Mouse (Mus musculus) MEL (cell line): ENCODE measurements at regions not wholly inside any gene's neighbourhood (a gene's known extent, or its start where the extent isn't known, plus 50 kb on each side); places are given as distances from the start of the nearest gene placed in this dataset.
A peak's percentile ranks its signal among the peaks of the same experiment; 100 is the strongest.

Experiments used
- DNase-seq: peaks from one replicate; pipeline ENCODE4 v3.0.0; 2011; ENCODE audit warnings: low read depth, low spot score
- H3K27ac ChIP-seq: 2 replicates; pipeline ENCODE4 v1.5.1; 2012; ENCODE audit warnings: low read depth, mild to moderate bottlenecking, control low read depth, low read length, moderate library complexity; ENCODE audit not compliant: control insufficient read depth
- H3K27me3 ChIP-seq, 2 experiments: fragments of 150-350 bp in 1 of 2; sonication (generic) in 1 of 2; 2 replicates each; pipeline ENCODE4 v1.6.1; 2012; ENCODE audit warnings: low read length in 2 of 2, mild to moderate bottlenecking in 2 of 2, improper control_type of control experiment in 1 of 2, moderate library complexity in 1 of 2; ENCODE audit not compliant: insufficient read depth in 2 of 2, control insufficient read depth in 1 of 2
- H3K36me3 ChIP-seq, 2 experiments: 2 replicates each; pipeline ENCODE4 v1.6.1; 2012 to 2014; ENCODE audit warnings: low read length in 2 of 2, improper control_type of control experiment in 1 of 2, inconsistent platforms in 1 of 2, mild to moderate bottlenecking in 1 of 2; ENCODE audit not compliant: insufficient read depth in 2 of 2, control insufficient read depth in 1 of 2
- H3K4me1 ChIP-seq, 2 experiments: fragments of 150-350 bp in 1 of 2; sonication (generic) in 1 of 2; 2 replicates each; pipeline ENCODE4 v1.6.1; 2012; ENCODE audit warnings: low read length in 2 of 2, improper control_type of control experiment in 1 of 2, mild to moderate bottlenecking in 1 of 2; ENCODE audit not compliant: insufficient read depth in 2 of 2, control insufficient read depth in 1 of 2
- H3K4me3 ChIP-seq, 2 experiments: fragments of 150-350 bp in 1 of 2; sonication (generic) in 1 of 2; 2 replicates each; pipeline ENCODE4 v1.5.1; 2012; ENCODE audit warnings: low read depth in 2 of 2, low read length in 2 of 2, mild to moderate bottlenecking in 2 of 2, moderate library complexity in 2 of 2, control low read depth in 1 of 2, improper control_type of control experiment in 1 of 2; ENCODE audit not compliant: control insufficient read depth in 1 of 2, insufficient read depth in 1 of 2
- H3K79me2 ChIP-seq: 2 replicates; pipeline ENCODE4 v1.6.1; 2012; ENCODE audit warnings: mild to moderate bottlenecking, low read length, moderate library complexity; ENCODE audit not compliant: control insufficient read depth, poor library complexity, insufficient read depth
- H3K9ac ChIP-seq: 2 replicates; pipeline ENCODE4 v1.6.1; 2012; ENCODE audit warnings: low read depth, mild to moderate bottlenecking, control low read depth, low read length, moderate library complexity; ENCODE audit not compliant: control insufficient read depth, poor library complexity, severe bottlenecking
- H3K9me3 ChIP-seq: fragments of 150-350 bp; sonication (generic); replicated peaks from 2 replicates; pipeline ENCODE4 v1.6.1; 2012; ENCODE audit warnings: mild to moderate bottlenecking, low read length, improper control_type of control experiment, moderate library complexity; ENCODE audit not compliant: insufficient read depth
- BHLHE40 ChIP-seq: IDR thresholded peaks from 2 replicates; pipeline ENCODE4 v1.6.1; 2012; ENCODE audit warnings: low read depth, mild to moderate bottlenecking, inconsistent platforms, low read length, improper control_type of control experiment, borderline replicate concordance
- E2F4 ChIP-seq: IDR thresholded peaks from 2 replicates; pipeline ENCODE4 v1.6.1; 2011; ENCODE audit warnings: low read depth, low read length, improper control_type of control experiment, borderline replicate concordance
- ELF1 ChIP-seq: IDR thresholded peaks from 2 replicates; pipeline ENCODE4 v1.6.1; 2014; ENCODE audit warnings: low read depth, mild to moderate bottlenecking, inconsistent platforms, low read length, improper control_type of control experiment, moderate library complexity
- ETS1 ChIP-seq: IDR thresholded peaks from 2 replicates; pipeline ENCODE4 v1.6.1; 2012; ENCODE audit warnings: low read depth, mild to moderate bottlenecking, inconsistent platforms, low read length, improper control_type of control experiment, moderate library complexity
- HCFC1 ChIP-seq: IDR thresholded peaks from 2 replicates; pipeline ENCODE4 v1.6.1; 2012; ENCODE audit warnings: low read depth, mild to moderate bottlenecking, inconsistent platforms, low read length, improper control_type of control experiment, moderate library complexity
- JUND ChIP-seq: IDR thresholded peaks from 2 replicates; pipeline ENCODE4 v1.6.1; 2011; ENCODE audit warnings: low read depth, mild to moderate bottlenecking, improper control_type of control experiment, low read length
- KAT2A ChIP-seq: conservative IDR thresholded peaks from 2 replicates; pipeline ENCODE4 v1.6.1; 2012; ENCODE audit warnings: low read depth, low read length, improper control_type of control experiment, inconsistent platforms
- MAX ChIP-seq: IDR thresholded peaks from 2 replicates; pipeline ENCODE4 v1.6.1; 2011; ENCODE audit warnings: low read length, improper control_type of control experiment
- MAZ ChIP-seq: IDR thresholded peaks from 2 replicates; pipeline ENCODE4 v1.6.1; 2012; ENCODE audit warnings: low read depth, mild to moderate bottlenecking, inconsistent platforms, low read length, improper control_type of control experiment
- MEF2A ChIP-seq: IDR thresholded peaks from 2 replicates; pipeline ENCODE4 v1.6.1; 2014; ENCODE audit warnings: low read depth, mild to moderate bottlenecking, inconsistent platforms, low read length, improper control_type of control experiment; ENCODE audit not compliant: poor library complexity, insufficient replicate concordance, severe bottlenecking; ENCODE audit errors: extremely low read depth
- MYB ChIP-seq: IDR thresholded peaks from 2 replicates; pipeline ENCODE4 v1.6.1; 2011; ENCODE audit warnings: mild to moderate bottlenecking, low read depth, low read length, improper control_type of control experiment
- MYC ChIP-seq: IDR thresholded peaks from 2 replicates; pipeline ENCODE4 v1.6.1; 2011; ENCODE audit warnings: low read depth, mild to moderate bottlenecking, low read length, improper control_type of control experiment, moderate library complexity
- NRF1 ChIP-seq: IDR thresholded peaks from 2 replicates; pipeline ENCODE4 v1.6.1; 2014; ENCODE audit warnings: low read depth, mild to moderate bottlenecking, inconsistent platforms, low read length, improper control_type of control experiment, moderate library complexity; ENCODE audit not compliant: poor library complexity, insufficient read depth, severe bottlenecking
- POLR2AphosphoS5 ChIP-seq: IDR thresholded peaks from 2 replicates; pipeline ENCODE4 v1.6.1; 2012; ENCODE audit warnings: low read depth, borderline replicate concordance, mild to moderate bottlenecking, inconsistent platforms, low read length, moderate library complexity, mixed read lengths
- RAD21 ChIP-seq: IDR thresholded peaks from 2 replicates; pipeline ENCODE4 v1.6.1; 2011; ENCODE audit warnings: mild to moderate bottlenecking, low read depth, low read length, improper control_type of control experiment
- SIN3A ChIP-seq: IDR thresholded peaks from 2 replicates; pipeline ENCODE4 v1.6.1; 2012; ENCODE audit warnings: low read length, improper control_type of control experiment, inconsistent platforms
- SMC3 ChIP-seq: IDR thresholded peaks from 2 replicates; pipeline ENCODE4 v1.6.1; 2011; ENCODE audit warnings: low read depth, low read length, improper control_type of control experiment
- TBP ChIP-seq: IDR thresholded peaks from 2 replicates; pipeline ENCODE4 v1.8.0; 2011; ENCODE audit warnings: low read depth, low read length, improper control_type of control experiment
- TCF12 ChIP-seq: IDR thresholded peaks from 2 replicates; pipeline ENCODE4 v1.6.1; 2014; ENCODE audit warnings: low read depth, mild to moderate bottlenecking, inconsistent platforms, low read length, improper control_type of control experiment, moderate library complexity
- UBTF ChIP-seq: IDR thresholded peaks from 2 replicates; pipeline ENCODE4 v1.6.1; 2012; ENCODE audit warnings: low read depth, mild to moderate bottlenecking, inconsistent platforms, low read length, improper control_type of control experiment, moderate library complexity, borderline replicate concordance; ENCODE audit not compliant: insufficient read depth
- USF1 ChIP-seq: IDR thresholded peaks from 2 replicates; pipeline ENCODE4 v1.6.1; 2014; ENCODE audit warnings: low read depth, mild to moderate bottlenecking, inconsistent platforms, low read length, improper control_type of control experiment, moderate library complexity
- ZKSCAN1 ChIP-seq: IDR thresholded peaks from 2 replicates; pipeline ENCODE4 v1.6.1; 2012; ENCODE audit warnings: low read depth, mild to moderate bottlenecking, inconsistent platforms, low read length, improper control_type of control experiment, moderate library complexity
- ZNF384 ChIP-seq: IDR thresholded peaks from 2 replicates; pipeline ENCODE4 v1.6.1; 2012; ENCODE audit warnings: low read depth, mild to moderate bottlenecking, inconsistent platforms, low read length, improper control_type of control experiment

GRCm38 (mm10) chr12:39301351-39302212 is 522.4 kb downstream of the Etv1 start:
- Histone ChIP-seq H3K27ac (no peak overlapping the region), H3K9me3 (no peaks in the 10 kb centered on the region), H3K9ac (no peak overlapping the region), H3K36me3 (no peaks in the 10 kb centered on the region; a peak in 1 of 4 replicates), H3K27me3 (no peaks in the 10 kb centered on the region), H3K79me2 (no peaks in the 10 kb centered on the region), H3K4me1 (no peaks in the 10 kb centered on the region; a peak in 1 of 4 replicates), H3K4me3 (peak overlapping the region in 1 of 2 experiments; percentile 80; a peak in 2 of 4 replicates)
- no peak for TF ChIP-seq MYB
- no peak for TF ChIP-seq HCFC1
- TF ChIP-seq TCF12, result no peak
- TF ChIP-seq MEF2A, result no peak
- TF ChIP-seq UBTF, result no peak
- no peak for TF ChIP-seq ZNF384
- TF ChIP-seq E2F4, result no peak
- TF ChIP-seq NRF1, result no peak
- TF ChIP-seq ELF1, result no peak
- no peak for DNase-seq

GRCm38 (mm10) chr12:39302213-39302591 is 523.0 kb downstream of the Etv1 start:
- Histone ChIP-seq H3K27me3 (no peaks in the 10 kb centered on the region), H3K27ac (no peak overlapping the region), H3K36me3 (no peaks in the 10 kb centered on the region; a peak in 1 of 4 replicates), H3K4me3 (no peak overlapping the region), H3K4me1 (no peaks in the 10 kb centered on the region; a peak in 1 of 4 replicates), H3K9me3 (no peaks in the 10 kb centered on the region), H3K9ac (no peak overlapping the region), H3K79me2 (no peaks in the 10 kb centered on the region)
- DNase-seq, result no peak
- TF ChIP-seq JUND, result no peak
- TF ChIP-seq UBTF, result no peak
- TF ChIP-seq SIN3A, result no peak
- no peak for TF ChIP-seq MEF2A
- TF ChIP-seq MAX, result no peak
- TF ChIP-seq ZNF384, result no peak
- TF ChIP-seq ZKSCAN1, result no peak
- TF ChIP-seq USF1, result no peak
- no peak for TF ChIP-seq POLR2AphosphoS5
- no peak for TF ChIP-seq SMC3
- TF ChIP-seq RAD21, result no peak
- TF ChIP-seq KAT2A, result no peak
- no peak for TF ChIP-seq ELF1
- no peak for TF ChIP-seq ETS1
- TF ChIP-seq BHLHE40, result no peak
- TF ChIP-seq TBP, result no peak
- no peak for TF ChIP-seq MAZ
- no peak for TF ChIP-seq MYC
- TF ChIP-seq NRF1, result no peak
